Mouse (Mus musculus) heart, adult 2 months (tissue): Measurements from ENCODE around the gene Izumo1. TPM values are rescaled to one million over a fixed set of nuclear protein-coding genes. Genes with fewer than 3 reads are reported as not detected.
A peak's percentile ranks its signal among the peaks of the same experiment; 100 is the strongest.

Experiments used
- DNase-seq, 2 experiments: peaks; one replicate each; pipeline ENCODE4 v3.0.0; 2021
- H3K27ac ChIP-seq: fragments of 200-600 bp; 2 replicates; pipeline ENCODE4 v1.8.1; 2022
- H3K27me3 ChIP-seq: fragments of 200-500 bp; 2 replicates; pipeline ENCODE4 v1.6.1; 2012; ENCODE audit warnings: mild to moderate bottlenecking, low read length, inconsistent platforms, mixed read lengths; ENCODE audit not compliant: control insufficient read depth, insufficient read depth
- H3K36me3 ChIP-seq: fragments of 200-500 bp; 2 replicates; pipeline ENCODE4 v1.6.1; 2012; ENCODE audit warnings: low read length, inconsistent platforms; ENCODE audit not compliant: control insufficient read depth, insufficient read depth
- H3K4me1 ChIP-seq: fragments of 200-500 bp; 2 replicates; pipeline ENCODE4 v1.6.1; 2011; ENCODE audit warnings: low read length; ENCODE audit not compliant: control insufficient read depth, insufficient read depth
- H3K4me3 ChIP-seq: fragments of 200-600 bp; 2 replicates; pipeline ENCODE4 v1.8.1; 2022
- H3K79me2 ChIP-seq: fragments of 200-500 bp; replicated peaks from 2 replicates; pipeline ENCODE4 v1.6.1; 2012; ENCODE audit warnings: mild to moderate bottlenecking, inconsistent platforms, low read length, moderate library complexity, mixed read lengths; ENCODE audit not compliant: control insufficient read depth, insufficient read depth
- H3K9ac ChIP-seq: fragments of 200-500 bp; 2 replicates; pipeline ENCODE4 v1.6.1; 2012; ENCODE audit warnings: low read depth, mild to moderate bottlenecking, control low read depth, inconsistent platforms, low read length, mixed read lengths
- CTCF ChIP-seq: fragments of 200-600 bp; IDR thresholded peaks from 2 replicates; pipeline ENCODE4 v1.8.1; 2022; ENCODE audit warnings: antibody characterized with exemption, mild to moderate bottlenecking, moderate library complexity
- EP300 ChIP-seq: fragments of 200-500 bp; IDR thresholded peaks from 2 replicates; pipeline ENCODE4 v1.6.1; 2011; ENCODE audit warnings: low read depth, low read length, control low read depth; ENCODE audit not compliant: insufficient read depth
- POLR2A ChIP-seq: fragments of 200-500 bp; IDR thresholded peaks from 2 replicates; pipeline ENCODE4 v1.6.1; 2011; ENCODE audit warnings: mild to moderate bottlenecking, low read depth, low read length, control low read depth; ENCODE audit not compliant: insufficient read depth
- WGBS: fragments of 180-500 bp; shearing (Covaris S2); methylation state at CpG from one replicate; pipeline ENCODE4 v1.1.7; 2018; 5-methylcytosine and 5-hydroxymethylcytosine counted together
- intact Hi-C: fragments of 180-260 bp; cut with DNase I; formaldehyde crosslinking; loops from one replicate; pipeline ENCODE4 v1.15.1; 2025
- polyA plus RNA-seq: library from polyadenylated mRNA; depleted of rRNA; stranded (reverse); fragments of >200 nt; gene quantifications from 2 replicates; pipeline ENCODE4 v1.2.3, GENCODE M21; 2012
- total RNA-seq, 2 experiments: library from RNA; stranded (reverse); gene quantifications; 2 replicates each; pipeline ENCODE4 v1.2.3; 2021

The Izumo1 gene
- total and polyA plus RNA-seq, 3 experiments, result 0.26 to 0.70 (median 0.27) TPM

DNA sequence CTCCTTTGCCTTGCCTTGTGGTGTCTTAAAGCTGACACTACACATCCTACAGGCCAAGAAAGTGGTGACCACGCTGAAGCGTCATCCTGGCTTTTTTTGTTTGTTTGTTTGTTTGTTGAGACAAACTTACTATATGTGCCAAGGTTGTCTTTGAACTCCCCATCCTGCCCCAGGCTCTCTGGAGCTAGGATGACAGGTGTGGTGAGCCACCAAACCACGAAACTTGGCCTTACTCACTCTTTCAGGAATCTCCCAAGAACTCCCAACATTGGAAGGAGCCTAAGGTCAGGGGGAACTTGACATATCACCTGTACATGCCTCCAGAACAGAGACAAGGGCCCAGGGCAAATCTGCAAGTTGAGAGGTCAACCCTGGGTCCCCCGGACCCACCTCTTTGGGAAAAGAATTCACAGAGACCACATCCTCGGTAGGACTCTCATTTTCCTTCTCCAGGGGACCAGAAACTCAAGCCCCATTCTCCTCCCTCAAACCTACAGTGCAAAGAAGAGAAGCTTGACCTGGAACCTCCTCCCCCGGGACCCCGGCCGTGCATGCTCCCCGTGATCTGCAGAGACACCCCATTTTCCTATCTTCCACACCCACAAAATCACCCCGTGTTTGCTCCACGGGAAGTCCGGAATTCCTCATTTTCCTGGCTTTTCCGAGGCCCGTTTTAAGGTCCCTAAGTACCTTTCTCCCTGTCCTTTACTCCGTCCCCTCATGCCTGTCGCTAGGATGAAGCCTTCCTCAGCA is 21.1 kb downstream of the Izumo1 start:
- peak overlapping the region; percentile 1; the same call in 1 of the 2 replicates for H3K4me3 ChIP-seq
- DNase-seq, result no peak
- intact Hi-C loops, result loop anchor here (5.0 kb wide), 1 partner anchor 40 kb away; the partner anchor contains the start of gene Ntn5
- TF ChIP-seq EP300 (no peak), CTCF (no peak), POLR2A (no peak)
- no peaks in the 10 kb centered on the region; the same call in none of the 2 replicates for H3K36me3 ChIP-seq
- WGBS, result 60% methylated on average over 16 of the region's 16 CpGs
- no peaks in the 10 kb centered on the region for H3K27me3 ChIP-seq
- H3K79me2 ChIP-seq, result no peaks in the 10 kb centered on the region
- H3K9ac ChIP-seq, result peak overlapping the region; percentile 59
- peaks cover 19% of the 10 kb centered on the region for H3K4me1 ChIP-seq
- peak overlapping the region; percentile 63 for H3K27ac ChIP-seq

GRCm38 (mm10) chr7:45643441-45644178 is 22.0 kb downstream of the Izumo1 start:
- Histone ChIP-seq H3K4me1 (peaks cover 18% of the 10 kb centered on the region), H3K4me3 (peak overlapping the region; percentile 1; the same call in 1 of the 2 replicates), H3K36me3 (no peaks in the 10 kb centered on the region; the same call in 1 of the 2 replicates), H3K9ac (peak overlapping the region; percentile 59), H3K79me2 (no peaks in the 10 kb centered on the region), H3K27me3 (no peaks in the 10 kb centered on the region), H3K27ac (peak overlapping the region; percentile 58)
- no peak for TF ChIP-seq CTCF
- peak; percentile 68 for TF ChIP-seq POLR2A
- WGBS, result 36% methylated on average over 28 of the region's 28 CpGs
- DNase-seq, result peak; percentile 87 to 90
- intact Hi-C loops, result loop anchor here (5.0 kb wide), 1 partner anchor 39 kb away; the partner anchor contains the start of gene Ntn5

GRCm38 (mm10) chr7:45644183-45644582 is 22.6 kb downstream of the Izumo1 start:
- H3K27me3 ChIP-seq, result no peaks in the 10 kb centered on the region
- peak overlapping the region; percentile 16; the same call in 1 of the 2 replicates for H3K9ac ChIP-seq
- TF ChIP-seq POLR2A (no peak), CTCF (no peak), EP300 (no peak)
- H3K27ac ChIP-seq, result no peak overlapping the region
- intact Hi-C loops, result loop anchor here (5.0 kb wide), 1 partner anchor 38 kb away; the partner anchor contains the start of gene Ntn5
- 35% methylated on average over 18 of the region's 18 CpGs for WGBS
- no peaks in the 10 kb centered on the region; the same call in 1 of the 2 replicates for H3K36me3 ChIP-seq
- peak; percentile 31 to 42 for DNase-seq
- no peaks in the 10 kb centered on the region for H3K79me2 ChIP-seq
- peaks cover 16% of the 10 kb centered on the region for H3K4me1 ChIP-seq
- H3K4me3 ChIP-seq, result no peak overlapping the region

DNA sequence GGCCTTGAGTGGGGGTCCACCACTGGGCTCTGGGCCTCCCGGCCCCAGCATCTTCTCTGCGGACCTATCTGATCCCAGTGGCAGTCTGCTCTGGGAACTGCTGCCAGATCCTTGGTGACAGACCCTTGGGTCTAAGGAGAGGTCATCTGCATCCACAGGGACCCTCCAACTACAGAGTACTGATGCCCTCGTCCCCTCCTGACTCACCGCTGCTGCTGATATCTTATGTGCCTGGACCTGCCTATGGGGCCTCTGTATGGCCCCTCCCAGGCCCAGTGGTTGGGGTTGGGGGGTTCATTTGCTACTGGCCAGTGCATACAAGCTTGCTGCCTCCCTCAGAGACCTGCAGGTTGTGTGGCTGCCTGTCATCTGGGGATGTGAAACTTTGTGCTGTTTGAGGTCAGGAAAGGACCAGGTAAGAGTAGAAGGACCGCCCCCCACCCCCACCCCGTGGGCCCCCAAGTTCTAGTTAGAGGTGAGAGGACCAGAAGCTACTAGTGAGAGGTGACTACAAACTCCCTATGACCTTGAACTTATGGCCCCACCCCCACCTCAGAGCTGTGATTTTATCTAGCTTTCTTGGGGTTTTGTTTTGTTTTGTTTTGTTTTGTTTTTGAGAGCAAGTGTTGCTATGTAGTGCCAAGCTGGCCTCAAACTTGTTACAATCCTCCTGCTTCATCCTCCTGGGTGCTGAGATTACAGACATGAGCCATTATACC is 23.4 kb downstream of the Izumo1 start:
- Histone ChIP-seq H3K9ac (no peak overlapping the region), H3K27me3 (no peaks in the 10 kb centered on the region), H3K36me3 (no peaks in the 10 kb centered on the region), H3K4me3 (no peak overlapping the region), H3K27ac (no peak overlapping the region), H3K79me2 (no peaks in the 10 kb centered on the region), H3K4me1 (peaks cover 14% of the 10 kb centered on the region)
- intact Hi-C loops, result loop anchor here (5.0 kb wide), 1 partner anchor 37 kb away; the partner anchor contains the start of gene Ntn5
- DNase-seq, result no peak
- WGBS, result 84% methylated on average over 6 of the region's 6 CpGs
- no peak for TF ChIP-seq CTCF
- TF ChIP-seq POLR2A, result no peak
- TF ChIP-seq EP300, result no peak

- no peak overlapping the region for H3K9ac ChIP-seq
- no peak for DNase-seq
- no peak overlapping the region for H3K4me3 ChIP-seq
- H3K27ac ChIP-seq, result no peak overlapping the region
- no peaks in the 10 kb centered on the region for H3K27me3 ChIP-seq
- WGBS, result 77% methylated on average over 7 of the region's 7 CpGs
- no peaks in the 10 kb centered on the region for H3K36me3 ChIP-seq
- intact Hi-C loops, result no loop called here
- no peaks in the 10 kb centered on the region for H3K79me2 ChIP-seq
- peaks cover 14% of the 10 kb centered on the region for H3K4me1 ChIP-seq
- no peak for TF ChIP-seq CTCF
- TF ChIP-seq POLR2A, result no peak
- no peak for TF ChIP-seq EP300
Measured at GRCm38 (mm10) chr7:45645591-45645971, 24.0 kb downstream of the Izumo1 start.
